Mouse (Mus musculus): Measurements from ENCODE around the gene Aes. TPM values are rescaled to one million over a fixed set of nuclear protein-coding genes. Genes with fewer than 3 reads are reported as not detected.

Aes gene
- 1,473 and 2,763 TPM in 2 replicates for polyA plus RNA-seq (2012; ENCODE audit: low replicate concordance)

DNA sequence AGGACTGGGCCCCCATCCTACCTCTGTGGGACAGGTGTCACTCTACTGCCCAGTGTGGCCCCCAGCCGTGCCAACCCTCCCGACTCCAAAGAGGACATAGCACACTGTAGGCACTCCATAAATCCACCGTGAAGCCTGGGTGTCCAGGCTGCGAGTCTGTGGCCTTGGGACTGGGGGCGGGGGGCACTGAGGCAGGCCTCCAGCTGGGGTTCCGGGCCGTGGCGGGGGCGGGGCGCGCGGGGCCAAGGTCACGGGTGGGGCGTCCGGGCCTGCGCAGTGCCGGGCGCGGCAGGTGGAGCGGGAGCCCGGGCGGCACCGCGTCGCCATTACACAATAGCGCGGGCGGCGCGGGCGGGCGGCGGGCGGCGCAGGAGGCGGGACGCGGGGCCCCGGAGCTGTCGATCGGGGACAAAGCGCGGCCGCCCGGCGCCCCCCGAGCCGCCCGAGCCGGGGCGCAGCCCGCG, at the start of gene Aes:
Gene Aes (plus strand): TSS at position 326 of the 464 bp plus-strand sequence.

GRCm38 (mm10) chr10:81524051-81524605, 35.2 kb upstream of the Aes start, which contains the start of gene Gna15:
Gna15 (minus strand) TSS chr10:81524225.

GRCm38 (mm10) chr10:81545161-81545747, 14.0 kb upstream of the Aes start, which contains the start of gene Gna11:
Gna11 (minus strand) TSS chr10:81545190.

GRCm38 (mm10) chr10:81574081-81575056, 15.1 kb downstream of the Aes start, which contains the start of gene Tle2:
Tle2 (plus strand) TSS chr10:81574561.

DNA sequence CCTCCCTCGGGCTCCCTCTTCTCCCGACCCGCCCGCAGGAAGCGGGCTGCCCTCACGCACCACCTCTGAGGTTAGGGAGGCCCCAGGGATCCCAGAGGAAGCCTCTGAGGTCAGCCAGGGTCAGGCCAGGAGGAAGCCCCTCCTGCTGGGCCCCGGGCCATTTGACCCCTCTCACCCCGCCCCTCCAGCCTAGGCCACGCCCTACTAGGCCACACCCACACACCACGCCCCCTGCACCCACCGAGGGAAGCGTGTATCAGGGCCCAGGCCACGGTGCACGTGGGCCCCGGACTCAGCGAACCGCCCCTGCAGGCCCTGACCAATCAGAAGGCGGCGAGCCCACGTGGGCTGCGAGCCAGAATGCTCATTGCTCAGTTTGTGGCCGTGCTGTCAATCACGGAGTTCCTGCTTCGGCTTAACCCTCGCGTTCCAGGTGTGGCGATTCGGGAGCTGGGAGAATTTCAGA, 41.5 kb downstream of the Aes start, which contains the start of gene Tle6:
Gene Tle6 (minus strand): TSS at position 336 of the 466 bp plus-strand sequence.

DNA sequence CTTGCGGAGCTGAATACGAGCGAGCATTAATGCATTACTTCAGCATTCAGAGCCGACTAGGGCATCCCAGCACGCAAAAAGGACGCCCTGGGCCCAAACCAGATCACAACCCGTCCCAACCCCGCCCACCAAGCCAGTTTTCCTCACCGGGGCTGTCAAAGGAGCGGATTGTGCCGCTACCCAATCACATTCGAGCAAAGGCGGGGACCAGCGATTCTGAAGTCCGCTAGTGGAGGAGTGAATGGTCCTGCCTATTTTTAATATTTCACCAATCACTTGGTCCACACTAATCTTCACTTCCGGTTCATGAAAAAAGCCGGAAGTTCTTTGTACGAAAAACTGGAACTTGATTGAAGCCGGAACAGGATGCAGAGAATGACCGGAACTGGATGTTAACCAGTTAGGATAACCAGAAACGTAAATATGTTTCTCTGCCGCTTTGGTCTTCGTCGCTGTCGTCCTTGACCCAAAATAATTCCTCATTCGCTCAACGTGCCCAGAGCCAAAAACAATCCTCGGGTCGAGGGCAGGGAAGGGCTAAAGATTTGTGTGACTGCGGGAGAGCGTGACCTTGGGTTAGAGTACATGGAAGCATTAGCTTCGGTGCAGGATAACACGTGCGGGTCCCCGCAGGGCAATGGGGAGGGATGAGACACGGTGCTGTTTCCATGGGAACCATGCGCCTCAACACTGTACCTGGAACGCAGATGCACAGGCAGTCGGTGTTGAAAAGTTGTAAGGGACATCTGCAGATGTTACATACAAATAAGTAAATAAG, 46.9 kb downstream of the Aes start, which contains the start of gene BC025920:
Gene BC025920 (plus strand): TSS at position 297 of the 778 bp plus-strand sequence.

Other genes with a start within 250 kb of the Aes start
- 60.3 and 77.6 TPM in 2 replicates for gene Cactin, start 238.4 kb upstream of the Aes start, polyA plus RNA-seq (2012; ENCODE audit: low replicate concordance)
- 29.6 and 30.6 TPM in 2 replicates for gene Tbxa2r, start 230.8 kb upstream of the Aes start, polyA plus RNA-seq (2012; ENCODE audit: low replicate concordance)
- gene Gipc3, start 216.2 kb upstream of the Aes start, polyA plus RNA-seq (2012; ENCODE audit: low replicate concordance): 3.1 and 6.9 TPM in 2 replicates
- 184 and 481 TPM in 2 replicates for gene Hmg20b, start 209.0 kb upstream of the Aes start, polyA plus RNA-seq (2012; ENCODE audit: low replicate concordance)
- 20.8 and 31.1 TPM in 2 replicates for gene Mfsd12, start 202.0 kb upstream of the Aes start, polyA plus RNA-seq (2012; ENCODE audit: low replicate concordance)
- gene 4930404N11Rik, start 193.7 kb upstream of the Aes start, polyA plus RNA-seq (2012; ENCODE audit: low replicate concordance): 11.6 and 18.6 TPM in 2 replicates
- 48.1 and 72.7 TPM in 2 replicates for gene Fzr1, start 181.0 kb upstream of the Aes start, polyA plus RNA-seq (2012; ENCODE audit: low replicate concordance)
- 76.4 and 107 TPM in 2 replicates for gene Dohh, start 175.1 kb upstream of the Aes start, polyA plus RNA-seq (2012; ENCODE audit: low replicate concordance)
- 1.2 and 4.2 TPM in 2 replicates for gene Gm48551, start 175.0 kb upstream of the Aes start, polyA plus RNA-seq (2012; ENCODE audit: low replicate concordance)
- 8.9 and 18.4 TPM in 2 replicates for gene Gm48552, start 170.5 kb upstream of the Aes start, polyA plus RNA-seq (2012; ENCODE audit: low replicate concordance)
- 3.0 and 3.7 TPM in 2 replicates for gene Smim24, start 166.4 kb upstream of the Aes start, polyA plus RNA-seq (2012; ENCODE audit: low replicate concordance)
- gene Nfic, start 103.9 kb upstream of the Aes start, polyA plus RNA-seq (2012; ENCODE audit: low replicate concordance): 136 and 414 TPM in 2 replicates
- 0.16 and 0.55 TPM in 2 replicates for gene Celf5, start 76.8 kb upstream of the Aes start, polyA plus RNA-seq (2012; ENCODE audit: low replicate concordance)
- 160 and 386 TPM in 2 replicates for gene Ncln, start 63.1 kb upstream of the Aes start, polyA plus RNA-seq (2012; ENCODE audit: low replicate concordance)
- 82.3 and 109 TPM in 2 replicates for gene S1pr4, start 59.4 kb upstream of the Aes start, polyA plus RNA-seq (2012; ENCODE audit: low replicate concordance)
- 14.8 and 33.6 TPM in 2 replicates for gene Gna15, start 35.3 kb upstream of the Aes start, polyA plus RNA-seq (2012; ENCODE audit: low replicate concordance)
- gene Gna11, start 14.3 kb upstream of the Aes start, polyA plus RNA-seq (2012; ENCODE audit: low replicate concordance): 23.0 and 28.3 TPM in 2 replicates
- gene Tle2, start 15.1 kb downstream of the Aes start, polyA plus RNA-seq (2012; ENCODE audit: low replicate concordance): 8.9 and 15.5 TPM in 2 replicates
- gene Tle6, start 41.6 kb downstream of the Aes start, polyA plus RNA-seq (2012; ENCODE audit: low replicate concordance): 1.2 and 2.5 TPM in 2 replicates
- gene BC025920, start 46.8 kb downstream of the Aes start, polyA plus RNA-seq (2012; ENCODE audit: low replicate concordance): 0.20 and 0.92 TPM in 2 replicates
- 67.6 and 143 TPM in 2 replicates for gene Sirt6, start 68.3 kb downstream of the Aes start, polyA plus RNA-seq (2012; ENCODE audit: low replicate concordance)
- gene Ankrd24, start 69.1 kb downstream of the Aes start, polyA plus RNA-seq (2012; ENCODE audit: low replicate concordance): 3.8 and 6.2 TPM in 2 replicates
- gene Gm10778, start 89.6 kb downstream of the Aes start, polyA plus RNA-seq (2012; ENCODE audit: low replicate concordance): 0.52 TPM in 1 of 2 replicates, not detected in the other
- 0.09 and 0.93 TPM in 2 replicates for gene Zfp433, start 145.3 kb downstream of the Aes start, polyA plus RNA-seq (2012; ENCODE audit: low replicate concordance)
- 0.15 and 0.48 TPM in 2 replicates for gene Gm3055, start 211.7 kb downstream of the Aes start, polyA plus RNA-seq (2012; ENCODE audit: low replicate concordance)